Mouse (Mus musculus): ENCODE results near the gene AI837181. TPM values are rescaled to one million over a fixed set of nuclear protein-coding genes. Genes with fewer than 3 reads are reported as not detected.

AI837181 gene
- polyA plus RNA-seq, 2 experiments: 57.1 to 97.5 TPM

DNA sequence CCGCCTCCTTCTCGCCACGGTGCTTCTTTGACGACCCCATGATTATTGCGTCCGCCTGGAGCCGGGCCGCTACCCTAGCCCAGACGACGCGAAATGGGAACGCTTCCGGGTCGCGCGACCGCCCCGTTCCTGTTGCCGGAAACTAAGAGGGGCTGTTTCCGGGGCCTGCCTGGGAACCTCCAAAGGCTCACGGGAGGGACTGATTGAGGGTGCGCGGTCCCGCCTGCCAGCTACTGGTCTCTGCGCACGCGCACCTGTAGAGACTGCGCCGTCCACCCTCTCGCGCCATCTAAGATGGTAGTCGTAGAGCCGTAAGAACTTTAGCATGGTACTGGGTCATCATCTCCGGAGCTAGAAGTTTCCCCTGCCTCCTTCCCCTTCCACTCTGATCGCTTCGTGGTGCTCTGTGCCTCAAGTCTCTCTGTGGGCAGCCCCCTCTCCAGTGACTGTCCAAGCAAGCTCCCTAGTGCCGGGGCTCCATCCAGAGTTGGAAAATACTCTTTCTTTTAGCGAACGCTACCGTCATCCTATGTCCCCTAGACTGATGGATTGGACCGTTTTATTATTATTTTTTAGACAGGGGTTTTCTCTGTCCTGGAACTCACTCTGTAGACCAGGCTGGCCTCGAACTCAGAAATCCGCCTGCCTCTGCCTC, 36.2 kb upstream of the AI837181 start, which contains the start of gene Sart1:
TSS of gene Sart1 (minus strand) at position 116 of the 655 bp plus-strand sequence.
- H3K27me3 ChIP-seq (ENCODE audit: control insufficient read depth, insufficient read depth, low read length): no peaks in the 10 kb centered on the region
- peak within 1 kb of the TSS; percentile 84 for H3K4me2 ChIP-seq (replicated peaks; ENCODE audit: low read depth, low read length, severe bottlenecking)
- H3K4me3 ChIP-seq (replicated peaks; ENCODE audit: low read length): peak within 1 kb of the TSS; percentile 99
- H3K9ac ChIP-seq (ENCODE audit: low read depth, low read length, severe bottlenecking): peak within 1 kb of the TSS; percentile 91
- ATAC-seq (ENCODE audit: low FRiP score, low read depth): peak; percentile 95
- no peaks in the 10 kb centered on the region for H3K9me3 ChIP-seq (ENCODE audit: control insufficient read depth, low read length)
- H3K4me1 ChIP-seq (ENCODE audit: control insufficient read depth, insufficient read depth, low read length): peaks cover 23% of the 10 kb centered on the region
- H3K27ac ChIP-seq (replicated peaks; ENCODE audit: low read depth, low read length): peak within 1 kb of the TSS; percentile 79
- DNase-seq (ENCODE audit: low spot score): peak; percentile 99
- TF ChIP-seq POLR2A (IDR thresholded peaks at IDR 0.05; ENCODE audit: borderline replicate concordance, extremely low read depth, insufficient read depth, insufficient read length): peak; percentile 72; the same call in 1 of the 2 replicates
- peaks cover 20% of the 10 kb centered on the region for H3K36me3 ChIP-seq (ENCODE audit: control insufficient read depth, insufficient read depth, low read length)
- 4% methylated on average over 43 of the region's 43 CpGs for WGBS

GRCm38 (mm10) chr19:5389647-5390046, 35.3 kb upstream of the AI837181 start:
- Histone ChIP-seq H3K36me3 (ENCODE audit: control insufficient read depth, insufficient read depth, low read length) (peaks cover 11% of the 10 kb centered on the region), H3K9ac (ENCODE audit: low read depth, low read length, severe bottlenecking) (peak overlapping the region; percentile 91), H3K9me3 (ENCODE audit: control insufficient read depth, low read length) (no peaks in the 10 kb centered on the region), H3K4me2 (replicated peaks; ENCODE audit: low read depth, low read length, severe bottlenecking) (peak overlapping the region; percentile 84), H3K27ac (replicated peaks; ENCODE audit: low read depth, low read length) (peak overlapping the region; percentile 79; the same call in 1 of the 2 replicates), H3K4me3 (replicated peaks; ENCODE audit: low read length) (peak overlapping the region; percentile 99), H3K4me1 (ENCODE audit: control insufficient read depth, insufficient read depth, low read length) (peaks cover 23% of the 10 kb centered on the region), H3K27me3 (ENCODE audit: control insufficient read depth, insufficient read depth, low read length) (no peaks in the 10 kb centered on the region)
- no peak for DNase-seq (ENCODE audit: low spot score)
- no peak for TF ChIP-seq POLR2A (IDR thresholded peaks at IDR 0.05; ENCODE audit: borderline replicate concordance, extremely low read depth, insufficient read depth, insufficient read length)
- no peak for ATAC-seq (ENCODE audit: low FRiP score, low read depth)
- WGBS: 22% methylated on average over 12 of the region's 12 CpGs

GRCm38 (mm10) chr19:5390416-5390815, 34.5 kb upstream of the AI837181 start:
- H3K4me1 ChIP-seq (ENCODE audit: control insufficient read depth, insufficient read depth, low read length): peaks cover 23% of the 10 kb centered on the region
- DNase-seq (ENCODE audit: low spot score) (no peak), ATAC-seq (ENCODE audit: low FRiP score, low read depth) (no peak)
- H3K27ac ChIP-seq (replicated peaks; ENCODE audit: low read depth, low read length): no peak overlapping the region
- H3K9ac ChIP-seq (ENCODE audit: low read depth, low read length, severe bottlenecking): peak overlapping the region; percentile 91
- H3K27me3 ChIP-seq (ENCODE audit: control insufficient read depth, insufficient read depth, low read length): no peaks in the 10 kb centered on the region
- no peaks in the 10 kb centered on the region for H3K9me3 ChIP-seq (ENCODE audit: control insufficient read depth, low read length)
- 74% methylated on average over 8 of the region's 8 CpGs for WGBS
- no peak for TF ChIP-seq POLR2A (IDR thresholded peaks at IDR 0.05; ENCODE audit: borderline replicate concordance, extremely low read depth, insufficient read depth, insufficient read length)
- H3K4me3 ChIP-seq (replicated peaks; ENCODE audit: low read length): peak overlapping the region; percentile 99
- H3K36me3 ChIP-seq (ENCODE audit: control insufficient read depth, insufficient read depth, low read length): peaks cover 4% of the 10 kb centered on the region
- peak overlapping the region; percentile 84 for H3K4me2 ChIP-seq (replicated peaks; ENCODE audit: low read depth, low read length, severe bottlenecking)

DNA sequence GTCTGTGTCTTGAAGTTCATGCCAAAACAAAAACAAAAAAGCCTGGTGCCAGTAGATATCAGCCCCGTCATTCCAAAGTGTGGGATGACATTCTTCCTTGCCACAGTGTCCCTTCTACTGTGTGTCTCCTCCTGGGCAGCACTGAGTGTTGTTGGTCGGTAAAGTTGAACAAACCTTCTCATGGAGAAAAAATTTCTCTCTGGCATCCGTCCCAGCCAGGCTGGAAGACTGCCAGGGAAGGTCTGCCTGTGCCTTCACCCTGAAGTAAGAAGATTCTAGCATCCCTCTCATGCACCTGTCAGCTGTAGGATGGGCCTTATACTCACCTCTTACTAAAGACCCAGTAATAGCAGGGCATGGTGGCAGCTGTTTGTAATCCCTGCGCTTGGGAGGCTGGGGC, 32.1 kb upstream of the AI837181 start:
- H3K27me3 ChIP-seq (ENCODE audit: control insufficient read depth, insufficient read depth, low read length): no peaks in the 10 kb centered on the region
- no peak overlapping the region for H3K4me3 ChIP-seq (replicated peaks; ENCODE audit: low read length)
- no peak for TF ChIP-seq POLR2A (IDR thresholded peaks at IDR 0.05; ENCODE audit: borderline replicate concordance, extremely low read depth, insufficient read depth, insufficient read length)
- peak; percentile 57 for DNase-seq (ENCODE audit: low spot score)
- H3K27ac ChIP-seq (replicated peaks; ENCODE audit: low read depth, low read length): no peak overlapping the region
- H3K9me3 ChIP-seq (ENCODE audit: control insufficient read depth, low read length): no peaks in the 10 kb centered on the region
- peaks cover 12% of the 10 kb centered on the region for H3K4me1 ChIP-seq (ENCODE audit: control insufficient read depth, insufficient read depth, low read length)
- WGBS: 61% methylated on average over 4 of the region's 4 CpGs
- no peaks in the 10 kb centered on the region for H3K36me3 ChIP-seq (ENCODE audit: control insufficient read depth, insufficient read depth, low read length)
- ATAC-seq (ENCODE audit: low FRiP score, low read depth): no peak
- no peak overlapping the region for H3K4me2 ChIP-seq (replicated peaks; ENCODE audit: low read depth, low read length, severe bottlenecking)
- H3K9ac ChIP-seq (ENCODE audit: low read depth, low read length, severe bottlenecking): no peak overlapping the region

GRCm38 (mm10) chr19:5394168-5394567, 30.8 kb upstream of the AI837181 start:
- Histone ChIP-seq H3K4me1 (ENCODE audit: control insufficient read depth, insufficient read depth, low read length) (peaks cover 12% of the 10 kb centered on the region), H3K27ac (replicated peaks; ENCODE audit: low read depth, low read length) (no peak overlapping the region), H3K4me2 (replicated peaks; ENCODE audit: low read depth, low read length, severe bottlenecking) (no peak overlapping the region), H3K4me3 (replicated peaks; ENCODE audit: low read length) (no peak overlapping the region), H3K9me3 (ENCODE audit: control insufficient read depth, low read length) (no peaks in the 10 kb centered on the region), H3K36me3 (ENCODE audit: control insufficient read depth, insufficient read depth, low read length) (no peaks in the 10 kb centered on the region), H3K27me3 (ENCODE audit: control insufficient read depth, insufficient read depth, low read length) (no peaks in the 10 kb centered on the region), H3K9ac (ENCODE audit: low read depth, low read length, severe bottlenecking) (no peak overlapping the region)
- ATAC-seq (ENCODE audit: low FRiP score, low read depth): no peak
- 46% methylated on average over 10 of the region's 10 CpGs for WGBS
- DNase-seq (ENCODE audit: low spot score): no peak
- TF ChIP-seq POLR2A (IDR thresholded peaks at IDR 0.05; ENCODE audit: borderline replicate concordance, extremely low read depth, insufficient read depth, insufficient read length): no peak
